17 mouse cellular contexts compared by ENCODE assay signal in the genomic region with DNA sequence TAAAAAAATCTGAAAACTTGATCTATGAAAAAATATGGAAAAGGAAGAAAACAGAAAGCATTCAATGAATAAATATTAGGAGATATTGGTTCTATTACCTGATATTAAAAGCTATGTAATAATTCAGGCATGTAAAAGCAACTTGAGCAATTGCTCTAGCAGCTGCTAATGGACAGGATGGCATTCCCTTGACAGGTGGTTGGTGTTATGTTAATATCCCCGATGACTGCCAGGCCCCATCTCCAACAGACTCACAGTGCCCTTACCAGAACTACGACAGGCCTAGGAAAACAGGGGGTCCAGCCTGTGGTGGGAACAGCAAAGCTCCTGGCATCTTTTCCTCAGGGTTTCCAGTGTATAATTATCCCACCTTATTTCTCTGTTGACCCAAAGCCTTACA. TPM values are rescaled to one million over a fixed set of nuclear protein-coding genes. Genes with fewer than 3 reads are reported as not detected.
"Had no signal": no experiment of that assay in that cellular context is flagged by ENCODE, and none has a peak within 500 bp of the region (broad histone marks: within the 10 kb centered on the region; RNA-seq: fewer than 3 reads in every experiment).

No protein-coding gene starts in this region.

- H3K9me3 ChIP-seq: midbrain, embryonic 10.5 days; midbrain, embryonic 13.5 days; midbrain, embryonic 15.5 days; neural tube, embryonic 12.5 days; stomach, embryonic 15.5 days had no signal

- H3K9ac ChIP-seq: liver, embryonic 14.5 days; lung, embryonic 14.5 days; midbrain, embryonic 13.5 days; midbrain, embryonic 15.5 days; neural tube, embryonic 12.5 days; stomach, embryonic 15.5 days had no signal

- H3K27me3 ChIP-seq: midbrain, embryonic 13.5 days; midbrain, embryonic 15.5 days; neural tube, embryonic 12.5 days; stomach, embryonic 15.5 days had no signal

- DNase-seq: lung, embryonic 14.5 days; lung, postnatal 4 days; right cerebral cortex, adult 18-20 months; right cerebral cortex, postnatal 25 days; right cerebral cortex, postnatal 4 days; thymus, adult 2 months; thymus, postnatal 25 days; thymus, postnatal 4 days had no signal

- H3K4me3 ChIP-seq: midbrain, embryonic 10.5 days; midbrain, embryonic 13.5 days; midbrain, embryonic 15.5 days; neural tube, embryonic 12.5 days; stomach, embryonic 15.5 days had no signal

- H3K36me3 ChIP-seq: midbrain, embryonic 10.5 days; midbrain, embryonic 13.5 days; midbrain, embryonic 15.5 days; neural tube, embryonic 12.5 days; stomach, embryonic 15.5 days had no signal

- H3K4me2 ChIP-seq: lung, embryonic 14.5 days; midbrain, embryonic 13.5 days; midbrain, embryonic 15.5 days; neural tube, embryonic 12.5 days; stomach, embryonic 15.5 days had no signal

- ATAC-seq: midbrain, embryonic 13.5 days; midbrain, embryonic 15.5 days had no signal

- H3K4me1 ChIP-seq: midbrain, embryonic 13.5 days; neural tube, embryonic 12.5 days; stomach, embryonic 15.5 days had no signal

- H3K27ac ChIP-seq: liver, embryonic 14.5 days; midbrain, embryonic 10.5 days; midbrain, embryonic 13.5 days; midbrain, embryonic 15.5 days; neural tube, embryonic 12.5 days; stomach, embryonic 15.5 days; stomach, postnatal 0 days had no signal

RNA-seq across cellular contexts. Expression of gene Npnt, which starts 37.7 kb away (rescaled TPM):
- total RNA-seq: megakaryocyte, adult 5-6 weeks; megakaryocyte-erythroid progenitor cell, adult 5-6 weeks had no signal
